Mouse (Mus musculus): ENCODE data around the gene Rxra. TPM values are rescaled to one million over a fixed set of nuclear protein-coding genes. Genes with fewer than 3 reads are reported as not detected.

The Rxra gene
- total and polyA plus RNA-seq, 3 experiments, result 2.1 to 5.5 (median 2.4) TPM

DNA sequence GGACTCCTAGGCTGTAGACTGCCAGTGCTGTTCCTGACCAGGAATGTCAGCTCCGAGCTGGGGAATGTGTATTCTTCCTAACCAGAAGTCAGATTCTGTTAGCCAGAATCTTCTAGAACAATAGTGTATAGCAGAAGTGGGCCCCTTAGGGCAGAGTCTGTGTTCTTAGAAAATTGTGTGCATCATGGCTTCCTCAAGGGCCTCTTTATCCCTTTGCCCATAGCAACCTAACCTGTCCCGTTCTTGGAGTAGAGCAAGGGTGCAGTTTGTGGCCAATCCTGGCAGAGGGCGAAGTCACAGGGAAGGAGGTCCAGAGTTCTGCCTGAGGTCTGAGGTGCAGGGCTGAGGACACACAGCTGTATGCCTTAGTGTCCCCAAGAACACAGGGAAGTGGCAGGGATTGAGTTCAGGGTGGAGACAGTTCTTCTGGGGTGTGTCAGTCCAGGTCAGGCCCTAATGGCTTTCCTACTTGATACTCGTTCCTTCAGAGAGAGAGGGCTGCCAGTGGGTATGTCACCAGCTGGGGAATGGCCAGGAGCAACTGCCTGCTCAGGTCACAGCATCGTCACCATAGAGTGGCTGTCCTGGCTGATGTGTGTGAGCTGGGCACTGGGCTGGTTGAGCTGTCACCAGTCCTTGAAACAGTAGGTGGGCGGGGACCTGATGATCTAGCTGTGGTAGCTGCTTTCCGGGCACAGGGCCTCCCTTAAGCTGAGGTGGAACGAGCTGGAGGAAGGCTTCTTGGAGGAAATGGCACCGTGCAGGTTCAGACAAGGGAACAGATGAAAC is 27.8 kb downstream of the Rxra start:
- Histone ChIP-seq H3K4me3 (replicated peaks in 1 of 3; ENCODE audit: low read depth in 2 of 3, low read length in 2 of 3, poor library complexity in 1 of 3) (no peak overlapping the region), H3K27ac (ENCODE audit: insufficient read depth, low read depth) (no peak overlapping the region), H3K9ac (ENCODE audit: insufficient read depth, low read depth) (no peak overlapping the region), H3K36me3 (replicated peaks in 1 of 2; ENCODE audit: control insufficient read depth in 1 of 2, insufficient read depth in 1 of 2, low read length in 1 of 2) (no peaks in the 10 kb centered on the region), H3K27me3 (replicated peaks) (peaks cover 27% of the 10 kb centered on the region), H3K9me3 (replicated peaks; ENCODE audit: low read length) (no peaks in the 10 kb centered on the region), H3K4me1 (ENCODE audit: control insufficient read depth in 1 of 2, insufficient read depth in 2 of 2) (no peaks in the 10 kb centered on the region), H3K79me2 (replicated peaks; ENCODE audit: control insufficient read depth, extremely low read depth, insufficient read depth, poor library complexity, severe bottlenecking) (no peaks in the 10 kb centered on the region), H3K4me2 (ENCODE audit: insufficient read depth, low read depth, poor library complexity, severe bottlenecking) (no peak overlapping the region)
- TF ChIP-seq JUN (IDR thresholded peaks at IDR 0.05; ENCODE audit: insufficient read depth, low read depth, low read length), result no peak
- no peak for TF ChIP-seq SIN3A (IDR thresholded peaks at IDR 0.05; ENCODE audit: low read length)
- no peak for TF ChIP-seq ETS1 (conservative IDR thresholded peaks at IDR 0.05; ENCODE audit: low read depth, low read length)
- TF ChIP-seq CHD2 (IDR thresholded peaks at IDR 0.05; ENCODE audit: low read length), result no peak
- TF ChIP-seq TBP (conservative IDR thresholded peaks at IDR 0.05; ENCODE audit: low read depth, low read length), result no peak
- TF ChIP-seq GABPA (IDR thresholded peaks at IDR 0.05; ENCODE audit: insufficient replicate concordance, low read depth, low read length), result no peak
- TF ChIP-seq KAT2A (IDR thresholded peaks at IDR 0.05; ENCODE audit: insufficient replicate concordance, low read length), result no peak
- TF ChIP-seq HCFC1 (IDR thresholded peaks at IDR 0.05; ENCODE audit: low read depth, low read length), result no peak
- no peak for TF ChIP-seq ZMIZ1 (IDR thresholded peaks at IDR 0.05; ENCODE audit: low read depth, low read length)
- TF ChIP-seq EP300 (IDR thresholded peaks at IDR 0.05; ENCODE audit: low read length), result no peak
- no peak for TF ChIP-seq TCF12 (IDR thresholded peaks at IDR 0.05; ENCODE audit: low read depth, low read length)
- TF ChIP-seq NELFE (IDR thresholded peaks at IDR 0.05; ENCODE audit: low read depth, low read length), result no peak
- no peak for TF ChIP-seq ZKSCAN1 (IDR thresholded peaks at IDR 0.05; ENCODE audit: borderline replicate concordance, low read depth, low read length)
- no peak for TF ChIP-seq POLR2A (IDR thresholded peaks at IDR 0.05; ENCODE audit: low read depth, low read length)
- TF ChIP-seq MAFK (IDR thresholded peaks at IDR 0.05; ENCODE audit: insufficient replicate concordance, low read length), result no peak
- no peak for TF ChIP-seq NRF1 (IDR thresholded peaks at IDR 0.05; ENCODE audit: low read depth, low read length)
- DNase-seq (ENCODE audit: extremely low read depth), result no peak
- dilution Hi-C loops (cut with MboI; ENCODE audit: extremely low pct_ligation_motif_present, extremely low pct_unique_long_range_greater_than_20kb, low sequenced_read_pairs) (no loop called here), in situ Hi-C loops (cut with MboI; ENCODE audit: low pct_ligation_motif_present, low pct_unique_long_range_greater_than_20kb, low sequenced_read_pairs) (no loop called here)

DNA sequence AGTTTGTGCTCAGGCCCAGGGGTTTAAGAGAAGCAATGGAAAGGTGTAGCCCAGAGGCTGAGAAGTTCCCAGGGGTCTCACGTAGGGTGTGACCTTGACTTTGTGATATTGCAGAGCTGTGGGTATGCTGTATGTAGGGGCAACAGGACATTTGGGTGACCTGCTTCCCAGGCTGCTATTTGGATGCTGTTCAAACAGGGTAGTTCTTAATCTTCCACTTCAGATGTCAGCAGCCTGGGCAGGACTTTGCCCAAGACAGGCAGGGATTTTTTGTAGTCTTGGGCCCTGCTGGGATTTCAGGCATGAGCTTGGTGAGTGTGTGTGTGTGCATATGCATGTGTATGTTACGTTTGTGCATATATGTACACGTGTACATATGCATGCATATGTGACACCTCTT is 28.4 kb downstream of the Rxra start:
- Histone ChIP-seq H3K4me3 (replicated peaks in 1 of 3; ENCODE audit: low read depth in 2 of 3, low read length in 2 of 3, poor library complexity in 1 of 3) (no peak overlapping the region), H3K36me3 (replicated peaks in 1 of 2; ENCODE audit: control insufficient read depth in 1 of 2, insufficient read depth in 1 of 2, low read length in 1 of 2) (no peaks in the 10 kb centered on the region), H3K4me1 (ENCODE audit: control insufficient read depth in 1 of 2, insufficient read depth in 2 of 2) (no peaks in the 10 kb centered on the region), H3K9me3 (replicated peaks; ENCODE audit: low read length) (no peaks in the 10 kb centered on the region), H3K27me3 (replicated peaks) (peaks cover 25% of the 10 kb centered on the region), H3K9ac (ENCODE audit: insufficient read depth, low read depth) (no peak overlapping the region), H3K4me2 (ENCODE audit: insufficient read depth, low read depth, poor library complexity, severe bottlenecking) (no peak overlapping the region), H3K27ac (ENCODE audit: insufficient read depth, low read depth) (no peak overlapping the region), H3K79me2 (replicated peaks; ENCODE audit: control insufficient read depth, extremely low read depth, insufficient read depth, poor library complexity, severe bottlenecking) (no peaks in the 10 kb centered on the region)
- DNase-seq (ENCODE audit: extremely low read depth), result no peak
- dilution Hi-C loops (cut with MboI; ENCODE audit: extremely low pct_ligation_motif_present, extremely low pct_unique_long_range_greater_than_20kb, low sequenced_read_pairs), result no loop called here
- TF ChIP-seq ETS1 (conservative IDR thresholded peaks at IDR 0.05; ENCODE audit: low read depth, low read length), result no peak
- TF ChIP-seq CHD1 (IDR thresholded peaks at IDR 0.05; ENCODE audit: low read depth, low read length), result no peak
- no peak for TF ChIP-seq ZMIZ1 (IDR thresholded peaks at IDR 0.05; ENCODE audit: low read depth, low read length)
- no peak for TF ChIP-seq POLR2AphosphoS2 (IDR thresholded peaks at IDR 0.05; ENCODE audit: low read depth, low read length)
- no peak for TF ChIP-seq E2F4 (IDR thresholded peaks at IDR 0.05; ENCODE audit: insufficient replicate concordance, low read depth, low read length)
- no peak for TF ChIP-seq JUN (IDR thresholded peaks at IDR 0.05; ENCODE audit: insufficient read depth, low read depth, low read length)
- no peak for TF ChIP-seq ZC3H11A (IDR thresholded peaks at IDR 0.05; ENCODE audit: low read depth, low read length)
- no peak for TF ChIP-seq RCOR1 (conservative IDR thresholded peaks at IDR 0.05; ENCODE audit: low read depth, low read length)
- no peak for TF ChIP-seq SIN3A (IDR thresholded peaks at IDR 0.05; ENCODE audit: low read length)
- TF ChIP-seq ZNF384 (IDR thresholded peaks at IDR 0.05; ENCODE audit: low read depth, low read length), result no peak
- no peak for TF ChIP-seq MAX (IDR thresholded peaks at IDR 0.05; ENCODE audit: low read length)
- TF ChIP-seq USF1 (IDR thresholded peaks at IDR 0.05; ENCODE audit: low read depth, low read length), result no peak
- TF ChIP-seq NRF1 (IDR thresholded peaks at IDR 0.05; ENCODE audit: low read depth, low read length), result no peak
- no peak for TF ChIP-seq KAT2A (IDR thresholded peaks at IDR 0.05; ENCODE audit: insufficient replicate concordance, low read length)
- TF ChIP-seq TCF12 (IDR thresholded peaks at IDR 0.05; ENCODE audit: low read depth, low read length), result no peak
- in situ Hi-C loops (cut with MboI; ENCODE audit: low pct_ligation_motif_present, low pct_unique_long_range_greater_than_20kb, low sequenced_read_pairs), result no loop called here

Measured in CH12.LX (cell line).